Mouse (Mus musculus) adrenal gland, adult 2 months (tissue): Measurements from ENCODE around the gene Serpina11. TPM values are rescaled to one million over a fixed set of nuclear protein-coding genes. Genes with fewer than 3 reads are reported as not detected.
A peak's percentile ranks its signal among the peaks of the same experiment; 100 is the strongest.

Source experiments
- DNase-seq: peaks from one replicate; pipeline ENCODE4 v3.0.0; 2021
- long read RNA-seq: library from polyadenylated mRNA; stranded (forward); transcript quantifications from one replicate; pipeline ENCODE4 v2.0.0, GENCODE M21; 2021
- polyA plus RNA-seq: library from polyadenylated mRNA; depleted of rRNA; stranded (reverse); fragments of >200 nt; gene quantifications from 2 replicates; pipeline ENCODE4 v1.2.3, GENCODE M21; 2012; rRNA removed
- total RNA-seq, 2 experiments: library from RNA; stranded (reverse); gene quantifications; 2 replicates each; pipeline ENCODE4 v1.2.3; 2021

Serpina11 gene
- total RNA-seq (under 1 TPM in 1 of 2 experiments, not detected in 1; 0.63 TPM), polyA plus RNA-seq (0.07 TPM in 1 of 2 replicates, not detected in the other)
- long read RNA-seq, result 0 reads

GRCm38 (mm10) chr12:103989857-103990256 lies at the start of gene Serpina11:
Serpina11 (minus strand) TSS chr12:103989957.
- DNase-seq, result no peak

- no peak for DNase-seq
Measured at GRCm38 (mm10) chr12:104038181-104038580, 48.4 kb upstream of the Serpina11 start.

GRCm38 (mm10) chr12:104033752-104034151 lies 44.0 kb upstream of the Serpina11 start:
- no peak for DNase-seq

GRCm38 (mm10) chr12:104029986-104030385 lies 40.2 kb upstream of the Serpina11 start:
- peak; percentile 36 for DNase-seq

- DNase-seq, result no peak
Measured at GRCm38 (mm10) chr12:104015280-104015679, 25.5 kb upstream of the Serpina11 start.

- DNase-seq, result no peak
Measured at GRCm38 (mm10) chr12:104013620-104014019, 23.9 kb upstream of the Serpina11 start, which contains the start of gene Serpina9. Serpina9 (minus strand) TSS chr12:104013755.

- no peak for DNase-seq
Measured at GRCm38 (mm10) chr12:104004689-104005088, 14.9 kb upstream of the Serpina11 start.

DNA sequence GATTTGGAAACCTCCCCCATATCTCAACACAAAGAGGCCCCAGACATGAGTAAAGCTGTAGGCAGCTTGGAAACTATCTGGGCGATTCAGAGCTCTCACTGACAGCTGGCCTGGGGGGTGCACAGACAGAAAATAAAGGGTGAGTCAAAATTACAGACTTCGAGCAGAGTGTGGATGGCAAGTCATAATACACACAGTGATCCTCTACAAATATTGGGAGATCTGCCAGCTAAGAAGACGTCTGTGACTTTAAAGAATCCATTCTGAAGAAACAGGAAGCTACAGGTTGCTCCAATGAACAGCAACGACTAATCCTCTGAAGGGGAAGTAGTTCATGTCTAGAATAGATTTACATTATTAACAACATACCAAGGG lies 13.5 kb upstream of the Serpina11 start:
- no peak for DNase-seq

- DNase-seq, result peak; percentile 74
Measured at GRCm38 (mm10) chr12:104002569-104003237, 12.9 kb upstream of the Serpina11 start.

GRCm38 (mm10) chr12:104000594-104000993 lies 10.8 kb upstream of the Serpina11 start:
- no peak for DNase-seq

DNA sequence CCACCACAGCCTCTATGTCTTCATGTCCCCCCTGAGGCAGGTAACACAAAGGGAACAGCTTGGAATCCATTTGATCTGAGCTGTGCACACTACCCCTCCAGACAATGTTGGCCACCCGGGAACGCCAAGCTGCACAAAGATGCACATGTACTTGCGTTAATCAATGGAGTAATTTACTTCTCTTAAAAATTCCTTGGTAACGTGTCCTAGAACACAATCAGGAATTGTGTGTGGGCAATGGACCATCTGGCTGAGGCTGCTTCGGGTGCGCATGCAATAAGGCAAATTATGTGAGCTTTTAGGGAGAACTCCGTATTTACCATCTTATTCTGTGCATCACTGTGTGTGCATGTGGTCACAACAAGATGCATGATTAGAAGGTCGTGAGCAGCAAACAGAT lies 9.9 kb upstream of the Serpina11 start:
- no peak for DNase-seq

DNA sequence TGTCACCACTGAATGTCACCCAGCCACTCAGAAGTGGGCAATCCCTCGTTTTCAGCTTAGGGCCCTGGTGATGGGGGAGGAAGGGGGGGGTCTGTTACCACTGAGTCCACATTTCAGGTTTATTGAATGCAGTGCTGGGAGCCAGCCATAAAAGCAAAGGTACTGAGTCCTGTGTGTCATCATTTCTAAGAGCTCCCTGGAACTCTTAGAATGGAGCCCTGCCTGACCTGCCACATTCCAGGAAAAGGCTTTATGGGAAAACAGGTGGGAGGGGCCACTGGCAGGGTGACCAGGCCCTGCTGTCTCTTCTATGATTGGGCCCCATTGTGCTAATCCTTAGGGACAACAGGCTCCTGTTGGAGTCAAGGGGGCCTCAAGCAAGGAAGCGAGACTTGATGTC lies 6.8 kb upstream of the Serpina11 start:
- DNase-seq, result no peak

DNA sequence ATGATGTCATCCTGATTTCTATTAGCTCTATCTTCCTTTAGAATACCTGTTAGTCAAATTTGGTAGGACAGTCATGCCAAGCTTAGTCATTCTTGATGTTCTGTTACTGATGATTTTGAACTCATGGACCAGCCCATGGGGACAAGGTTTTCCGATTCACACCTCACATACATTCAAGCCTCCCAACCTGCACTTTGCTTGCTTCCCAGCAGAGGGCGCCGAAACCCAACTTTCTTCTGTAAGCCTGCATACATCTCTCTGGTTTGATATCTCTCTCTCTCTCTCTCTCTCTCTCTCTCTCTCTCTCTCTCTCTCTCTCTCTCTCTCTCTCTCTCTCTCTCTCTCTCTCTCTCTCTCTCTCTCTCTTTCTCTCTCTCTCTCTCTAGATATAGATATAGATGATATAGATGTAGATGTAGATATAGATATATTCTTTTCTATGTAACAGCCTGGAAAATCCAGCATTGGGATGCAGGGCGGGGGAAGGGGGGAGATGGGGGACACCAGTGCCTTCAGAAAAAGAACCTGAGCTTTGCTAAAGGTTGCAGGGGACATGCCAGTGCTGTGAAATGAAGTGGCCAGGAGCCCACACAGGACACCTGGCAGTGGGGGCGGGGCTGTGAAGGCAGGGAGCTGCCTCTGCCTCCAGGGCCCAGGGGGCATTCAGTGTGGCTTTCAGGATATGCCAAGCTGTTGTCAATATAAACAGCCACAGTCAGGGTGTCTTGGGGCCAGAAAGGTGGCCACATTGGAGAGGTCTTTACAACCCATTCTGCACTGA lies 5.7 kb upstream of the Serpina11 start:
- peak; percentile 58 for DNase-seq

GRCm38 (mm10) chr12:103992945-103993344 lies 3.2 kb upstream of the Serpina11 start:
- no peak for DNase-seq

- DNase-seq, result no peak
Measured at GRCm38 (mm10) chr12:103989514-103989767, 316 bp downstream of the Serpina11 start.

- DNase-seq, result no peak
Measured at GRCm38 (mm10) chr12:103988754-103989513, 823 bp downstream of the Serpina11 start.

GRCm38 (mm10) chr12:103985868-103986267 lies 3.9 kb downstream of the Serpina11 start:
- no peak for DNase-seq

GRCm38 (mm10) chr12:103984935-103985334 lies 4.8 kb downstream of the Serpina11 start:
- DNase-seq, result peak; percentile 36

DNA sequence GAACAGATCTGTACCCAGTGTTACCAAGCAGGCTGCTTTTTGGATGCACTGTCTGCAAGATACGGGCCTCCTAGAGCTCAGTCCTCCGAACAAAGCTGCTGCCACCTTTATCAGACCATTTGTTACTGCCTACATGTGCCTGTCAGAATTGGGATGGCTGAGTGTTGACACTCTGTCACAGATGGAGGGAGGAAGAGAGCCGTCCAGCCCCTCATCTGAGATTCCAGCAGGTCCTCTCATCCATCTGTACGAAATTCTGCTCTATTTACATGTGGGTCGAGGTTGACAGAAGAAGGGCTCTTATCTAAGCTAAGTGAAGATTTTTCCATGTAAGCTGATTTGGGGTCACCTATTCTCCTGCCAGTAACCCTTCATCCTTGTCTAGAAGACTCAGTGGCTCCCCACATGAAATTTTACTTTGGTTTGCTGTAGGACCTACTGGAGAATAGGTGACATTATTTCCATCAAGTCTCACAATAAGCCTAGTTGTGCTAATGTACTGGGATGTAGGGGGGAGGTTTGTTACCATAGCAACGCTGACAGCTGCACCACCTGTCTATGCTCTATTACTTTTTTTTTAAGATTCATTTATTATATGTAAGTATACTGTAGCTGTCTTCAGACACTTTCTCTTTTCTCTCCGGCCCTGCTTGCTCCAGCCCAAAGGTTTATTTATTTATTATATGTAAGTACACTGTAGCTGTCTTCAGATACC lies 8.0 kb downstream of the Serpina11 start:
- DNase-seq, result no peak

- no peak for DNase-seq
Measured at GRCm38 (mm10) chr12:103978294-103978693, 11.5 kb downstream of the Serpina11 start.

DNA sequence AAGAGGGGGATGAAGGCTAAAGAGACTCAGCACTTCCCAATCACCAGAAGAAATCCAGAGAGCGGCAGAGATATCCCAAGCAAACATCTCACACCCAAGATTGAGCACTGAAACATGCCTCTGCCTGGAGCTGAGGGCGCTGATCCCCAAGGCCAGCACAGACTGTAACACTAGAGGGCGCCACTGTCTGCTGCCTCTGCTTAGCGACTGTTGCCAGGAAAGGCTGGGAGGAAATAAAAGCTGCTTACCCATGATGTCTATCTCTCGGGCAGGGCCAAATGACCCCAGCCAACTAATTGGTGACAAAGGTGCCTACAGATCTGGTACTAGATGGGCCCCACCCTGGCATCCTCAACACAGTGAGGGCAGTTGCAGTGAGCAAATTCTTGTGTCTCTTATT lies 11.9 kb downstream of the Serpina11 start:
- DNase-seq, result peak; percentile 51

DNA sequence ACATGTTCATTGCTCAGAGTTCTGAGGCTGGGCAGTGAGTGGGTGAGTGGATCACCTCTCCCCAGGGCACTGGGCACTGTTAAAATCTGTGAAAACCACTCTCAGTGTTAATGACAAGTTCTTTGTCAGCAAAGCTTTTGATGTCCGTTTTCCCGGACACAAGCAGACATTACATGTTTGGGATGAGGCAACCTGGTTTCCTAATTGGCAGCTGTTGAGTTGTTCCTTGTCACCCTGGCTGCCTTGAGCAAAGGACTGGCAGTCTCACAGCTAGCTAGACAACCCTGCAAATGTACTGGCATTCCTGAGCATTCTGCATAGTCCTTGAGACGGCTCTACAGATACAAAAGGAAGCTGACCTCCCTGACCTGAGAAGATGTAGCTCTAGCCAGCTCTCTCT lies 12.7 kb downstream of the Serpina11 start:
- DNase-seq, result no peak
